Mouse (Mus musculus) ES-E14 (cell line): ENCODE measurements around the gene Spata2l. TPM values are rescaled to one million over a fixed set of nuclear protein-coding genes. Genes with fewer than 3 reads are reported as not detected.
A peak's percentile ranks its signal among the peaks of the same experiment; 100 is the strongest.

Source experiments
- DNase-seq: peaks from one replicate; pipeline ENCODE4 v3.0.0-alpha.2; 2013; ENCODE audit warnings: low read depth, low spot score
- H3K27ac ChIP-seq: 2 replicates; pipeline ENCODE4 v1.5.1; 2012; ENCODE audit warnings: low read depth, mild to moderate bottlenecking, low read length, moderate library complexity, mixed read lengths; ENCODE audit not compliant: poor library complexity, insufficient read depth, severe bottlenecking
- H3K36me3 ChIP-seq: 2 replicates; pipeline ENCODE4 v1.6.1; 2012; ENCODE audit warnings: mild to moderate bottlenecking, low read length, moderate library complexity, mixed read lengths; ENCODE audit not compliant: control insufficient read depth, poor library complexity, insufficient read depth, severe bottlenecking
- H3K4me1 ChIP-seq, 2 experiments: fragments of 150-350 bp in 1 of 2; sonication (generic) in 1 of 2; 2 replicates each; pipeline ENCODE4 v1.6.1; 2012; ENCODE audit warnings: low read length in 2 of 2, mild to moderate bottlenecking in 1 of 2, mixed read lengths in 1 of 2; ENCODE audit not compliant: control insufficient read depth in 2 of 2, insufficient read depth in 2 of 2, poor library complexity in 1 of 2
- H3K4me3 ChIP-seq, 2 experiments: fragments of 150-350 bp in 1 of 2; sonication (generic) in 1 of 2; 2 replicates each; pipeline ENCODE4 v1.5.1; 2012; ENCODE audit warnings: low read length in 2 of 2, low read depth in 1 of 2, mild to moderate bottlenecking in 1 of 2, mixed read lengths in 1 of 2; ENCODE audit not compliant: insufficient read depth in 1 of 2, poor library complexity in 1 of 2, severe bottlenecking in 1 of 2
- H3K9ac ChIP-seq: 2 replicates; pipeline ENCODE4 v1.6.1; 2012; ENCODE audit warnings: low read depth, mild to moderate bottlenecking, low read length, mixed read lengths; ENCODE audit not compliant: poor library complexity, insufficient read depth, severe bottlenecking
- H3K9me3 ChIP-seq: fragments of 150-350 bp; sonication (generic); 2 replicates; pipeline ENCODE4 v1.6.1; 2012; ENCODE audit warnings: low read depth, mild to moderate bottlenecking, low read length; ENCODE audit not compliant: control insufficient read depth, insufficient read depth
- CHD2 ChIP-seq: IDR thresholded peaks from 2 replicates; pipeline ENCODE4 v1.6.1; 2014; ENCODE audit warnings: mild to moderate bottlenecking, low read depth, low read length, inconsistent platforms
- HCFC1 ChIP-seq: IDR thresholded peaks from 2 replicates; pipeline ENCODE4 v1.6.1; 2012; ENCODE audit warnings: low read length, inconsistent platforms, borderline replicate concordance; ENCODE audit not compliant: insufficient read depth
- MAFK ChIP-seq: IDR thresholded peaks from 2 replicates; pipeline ENCODE4 v1.6.1; 2014; ENCODE audit warnings: mild to moderate bottlenecking, low read depth, low read length, inconsistent platforms; ENCODE audit not compliant: insufficient read depth
- ZC3H11A ChIP-seq: IDR thresholded peaks from 2 replicates; pipeline ENCODE4 v1.6.1; 2012; ENCODE audit warnings: low read depth, mild to moderate bottlenecking, inconsistent platforms, low read length, borderline replicate concordance
- ZNF384 ChIP-seq: IDR thresholded peaks from 2 replicates; pipeline ENCODE4 v1.6.1; 2012; ENCODE audit warnings: low read depth, low read length, inconsistent platforms
- in situ Hi-C, 2 experiments: fragments of 600-800 bp; cut with MboI; formaldehyde crosslinking; loops; one replicate each; pipeline ENCODE4 v1.15.1; 2025; ENCODE audit warnings: low sequenced_read_pairs in 2 of 2, inconsistent platforms in 1 of 2; ENCODE audit not compliant: unreplicated experiment in 2 of 2
- total RNA-seq: library from RNA; depleted of rRNA; stranded (reverse); fragments of 300-350 nt; gene quantifications from 2 replicates; pipeline ENCODE4 v1.2.3, GENCODE M21; 2012

Spata2l gene
- total RNA-seq, 1 experiment = 1.2 TPM

DNA sequence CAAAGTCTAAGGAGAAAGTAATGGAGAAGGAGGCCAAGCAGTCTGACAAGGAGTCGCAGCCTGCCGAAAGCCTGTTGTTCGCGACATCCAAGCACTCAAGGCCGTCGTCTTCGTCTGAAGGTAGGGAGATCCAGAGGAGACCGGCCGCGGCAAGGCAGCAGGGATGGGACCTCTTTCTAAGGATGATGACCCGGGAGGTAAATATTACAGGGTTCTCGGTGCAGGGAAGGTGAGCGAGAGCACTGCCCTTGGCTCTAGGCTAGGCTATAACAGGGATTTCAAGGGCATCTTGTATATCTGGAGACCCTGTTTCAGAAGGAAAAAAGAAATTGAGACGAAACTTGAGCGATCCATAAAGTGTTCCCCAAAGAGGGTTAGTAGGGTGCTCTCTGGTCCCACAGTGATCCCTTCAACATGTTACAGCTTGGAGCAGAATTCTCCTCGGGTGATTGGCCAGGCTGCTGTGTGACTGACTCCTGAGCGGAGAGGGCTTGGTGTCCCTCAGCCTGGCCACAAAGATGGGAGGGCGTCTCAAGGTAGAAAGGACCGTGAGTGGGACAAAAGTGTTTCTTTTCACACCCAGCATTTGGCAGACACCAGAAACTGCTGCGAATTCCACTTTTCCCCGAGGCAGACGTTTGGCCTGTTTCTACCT is 22.8 kb downstream of the Spata2l start:
- no peak for DNase-seq
- peaks cover 15% of the 10 kb centered on the region for H3K36me3 ChIP-seq
- in situ Hi-C loops = no loop called here

GRCm38 (mm10) chr8:123212321-123213117 is 23.5 kb downstream of the Spata2l start, which contains the start of the genes Chmp1a and Spata33:
Gene Chmp1a (minus strand): TSS chr8:123212763.
Gene Spata33 (plus strand): TSS chr8:123212832.
- Histone ChIP-seq H3K9ac (peak within 1 kb of the TSS; percentile 96), H3K9me3 (no peaks in the 10 kb centered on the region), H3K36me3 (peaks cover 22% of the 10 kb centered on the region), H3K4me1 (peaks cover 2 to 3% of the 10 kb centered on the region in 2 experiments; a peak in 2 of 4 replicates), H3K27ac (peak within 1 kb of the TSS; percentile 24; the same call in 1 of the 2 replicates), H3K4me3 (peak within 1 kb of the TSS; percentile 83 to 95)
- DNase-seq = peak; percentile 91
- in situ Hi-C loops = no loop called here
- peak; percentile 15; the same call in 1 of the 2 replicates for TF ChIP-seq HCFC1
- peak; percentile 93 for TF ChIP-seq CHD2
- no peak for TF ChIP-seq ZC3H11A

More for the DNA sequence above, 22.8 kb downstream of the Spata2l start:
- Histone ChIP-seq H3K9ac (peak overlapping the region; percentile 58), H3K4me3 (peak overlapping the region; percentile 62 to 95), H3K4me1 (peaks cover 2 to 3% of the 10 kb centered on the region in 2 experiments; a peak in 2 of 4 replicates), H3K27ac (no peak overlapping the region), H3K9me3 (no peaks in the 10 kb centered on the region)
- TF ChIP-seq ZNF384 (no peak), MAFK (no peak), HCFC1 (no peak), CHD2 (no peak), ZC3H11A (no peak)

GRCm38 (mm10) chr8:123211876-123212275 is 24.2 kb downstream of the Spata2l start:
- H3K9me3 ChIP-seq = no peaks in the 10 kb centered on the region
- H3K4me3 ChIP-seq = peak overlapping the region; percentile 83 to 95
- peaks cover 27% of the 10 kb centered on the region for H3K36me3 ChIP-seq
- H3K9ac ChIP-seq = peak overlapping the region; percentile 96
- H3K4me1 ChIP-seq = peaks cover 0 to 2% of the 10 kb centered on the region in 2 experiments; a peak in 1 of 4 replicates
- DNase-seq = no peak
- in situ Hi-C loops = no loop called here
- TF ChIP-seq HCFC1 = no peak
- no peak for TF ChIP-seq ZNF384
- no peak for TF ChIP-seq CHD2
- TF ChIP-seq MAFK = no peak
- TF ChIP-seq ZC3H11A = no peak
- H3K27ac ChIP-seq = no peak overlapping the region

DNA sequence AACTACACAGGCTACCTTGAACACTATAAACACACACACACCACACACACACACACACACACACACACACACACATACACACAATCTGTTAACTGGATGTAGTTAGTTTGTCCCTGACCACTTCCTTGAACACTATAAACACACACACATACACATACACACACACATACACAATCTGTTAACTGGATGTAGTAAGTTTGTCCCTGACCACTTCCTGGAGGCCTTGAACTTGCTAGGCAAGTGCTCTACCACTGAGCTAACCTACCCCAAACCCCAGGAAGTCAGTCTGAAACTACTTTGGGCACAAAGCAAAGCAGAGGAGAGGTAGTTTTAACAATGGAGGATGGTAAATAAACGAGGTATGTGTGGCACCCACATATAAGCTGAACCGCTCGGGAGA is 32.5 kb downstream of the Spata2l start:
- Histone ChIP-seq H3K9me3 (no peaks in the 10 kb centered on the region), H3K27ac (no peak overlapping the region), H3K4me1 (no peaks in the 10 kb centered on the region), H3K9ac (no peak overlapping the region), H3K36me3 (peaks cover 29% of the 10 kb centered on the region), H3K4me3 (no peak overlapping the region)
- in situ Hi-C loops = no loop called here
- DNase-seq = no peak
- TF ChIP-seq CHD2 (no peak), MAFK (no peak), ZNF384 (no peak), ZC3H11A (no peak), HCFC1 (no peak)
